11 mouse cellular contexts compared by ENCODE assay signal in genomic region chr6:128088746-128089523, GRCm38 (mm10). TPM values are rescaled to one million over a fixed set of nuclear protein-coding genes. Genes with fewer than 3 reads are reported as not detected.
DNase-seq lines count a peak whose midpoint lies in the region; ATAC-seq and TF ChIP-seq lines count a peak whose summit lies in the region.
"Had no signal": no experiment of that assay in that cellular context is flagged by ENCODE, and none has a peak within 500 bp of the region (broad histone marks: within the 10 kb centered on the region; RNA-seq: fewer than 3 reads in every experiment).

No protein-coding gene starts in this region.

- WGBS in lung, embryonic 14.5 days: 67% methylated on average over 8 of the region's 8 CpGs
- WGBS in heart, embryonic 14.5 days: 64% methylated on average over 8 of the region's 8 CpGs
- WGBS in stomach, embryonic 15.5 days: 70% methylated on average over 8 of the region's 8 CpGs
- WGBS in forebrain, embryonic 16.5 days: 78% methylated on average over 8 of the region's 8 CpGs

- no peak; the same call in 1 of the 2 replicates for ATAC-seq in lung, embryonic 14.5 days (ENCODE audit: insufficient read depth)
- ATAC-seq in heart, embryonic 14.5 days (ENCODE audit: insufficient number of reproducible peaks, insufficient read depth, low FRiP score, low read depth): no peak
- no peak for ATAC-seq in stomach, embryonic 15.5 days (ENCODE audit: insufficient read depth, low FRiP score, low read depth)
- ATAC-seq in forebrain, embryonic 16.5 days: no peak

- H3K36me3 ChIP-seq in lung, embryonic 14.5 days (ENCODE audit: insufficient read depth): no peaks in the 10 kb centered on the region
- H3K36me3 ChIP-seq in heart, embryonic 14.5 days (ENCODE audit: control insufficient read depth, insufficient read depth, low read length): peaks cover 5% of the 10 kb centered on the region; the same call in 1 of the 2 replicates
- H3K36me3 ChIP-seq in stomach, embryonic 15.5 days: no peaks in the 10 kb centered on the region
- H3K36me3 ChIP-seq in forebrain, embryonic 16.5 days (ENCODE audit: control insufficient read depth, insufficient read depth): no peaks in the 10 kb centered on the region
- H3K36me3 ChIP-seq: forebrain, embryonic 15.5 days had no signal

- no peak overlapping the region for H3K4me3 ChIP-seq in lung, embryonic 14.5 days (ENCODE audit: low read depth, low read length)
- H3K4me3 ChIP-seq in heart, embryonic 14.5 days (ENCODE audit: control insufficient read depth in 1 of 2, insufficient read depth in 1 of 2, low read depth in 1 of 2, low read length in 2 of 2): no peak overlapping the region
- no peak overlapping the region for H3K4me3 ChIP-seq in stomach, embryonic 15.5 days (replicated peaks)
- no peak overlapping the region for H3K4me3 ChIP-seq in forebrain, embryonic 16.5 days (replicated peaks; ENCODE audit: low read length)
- H3K4me3 ChIP-seq: forebrain, embryonic 15.5 days; left cerebral cortex, adult 2 months had no signal

- no peak overlapping the region for H3K4me2 ChIP-seq in lung, embryonic 14.5 days
- H3K4me2 ChIP-seq in heart, embryonic 14.5 days (ENCODE audit: low read length): no peak overlapping the region
- no peak overlapping the region for H3K4me2 ChIP-seq in stomach, embryonic 15.5 days
- no peak overlapping the region for H3K4me2 ChIP-seq in forebrain, embryonic 16.5 days (ENCODE audit: low read length)
- H3K4me2 ChIP-seq: forebrain, embryonic 15.5 days had no signal

- H3K27me3 ChIP-seq in lung, embryonic 14.5 days (ENCODE audit: insufficient read depth, low read length): no peaks in the 10 kb centered on the region
- no peaks in the 10 kb centered on the region for H3K27me3 ChIP-seq in heart, embryonic 14.5 days (ENCODE audit: control insufficient read depth, insufficient read depth, low read length)
- no peaks in the 10 kb centered on the region for H3K27me3 ChIP-seq in stomach, embryonic 15.5 days (replicated peaks)
- H3K27me3 ChIP-seq in forebrain, embryonic 16.5 days (replicated peaks; ENCODE audit: control insufficient read depth, insufficient read depth, low read length): no peaks in the 10 kb centered on the region
- H3K27me3 ChIP-seq: forebrain, embryonic 15.5 days had no signal

- peak overlapping the region; percentile 12; the same call in 1 of the 2 replicates for H3K27ac ChIP-seq in lung, embryonic 14.5 days (ENCODE audit: low read depth)
- peak overlapping the region; percentile 53 to 63; a peak in 3 of 4 replicates for H3K27ac ChIP-seq in heart, embryonic 14.5 days (replicated peaks in 1 of 2; ENCODE audit: control insufficient read depth in 1 of 2, insufficient read depth in 1 of 2, low read depth in 2 of 2, low read length in 2 of 2)
- H3K27ac ChIP-seq in stomach, embryonic 15.5 days: peak overlapping the region; percentile 77
- H3K27ac ChIP-seq in forebrain, embryonic 16.5 days (ENCODE audit: low read length): no peak overlapping the region
- H3K27ac ChIP-seq: left cerebral cortex, adult 2 months had no signal

- no peaks in the 10 kb centered on the region for H3K9me3 ChIP-seq in lung, embryonic 14.5 days (ENCODE audit: low read depth, low read length)
- no peaks in the 10 kb centered on the region for H3K9me3 ChIP-seq in heart, embryonic 14.5 days (ENCODE audit: control insufficient read depth, low read length)
- H3K9me3 ChIP-seq in stomach, embryonic 15.5 days: no peaks in the 10 kb centered on the region
- no peaks in the 10 kb centered on the region for H3K9me3 ChIP-seq in forebrain, embryonic 16.5 days (ENCODE audit: control insufficient read depth, low read length)
- H3K9me3 ChIP-seq: forebrain, embryonic 15.5 days had no signal

- intact Hi-C loops in heart, postnatal 14 days (cut with DNase I): no loop called here

- H3K9ac ChIP-seq in lung, embryonic 14.5 days: no peak overlapping the region
- peak overlapping the region; percentile 39 for H3K9ac ChIP-seq in heart, embryonic 14.5 days (ENCODE audit: low read length)
- H3K9ac ChIP-seq in stomach, embryonic 15.5 days: no peak overlapping the region
- H3K9ac ChIP-seq in forebrain, embryonic 16.5 days (replicated peaks; ENCODE audit: low read depth, low read length): no peak overlapping the region
- H3K9ac ChIP-seq: forebrain, embryonic 15.5 days had no signal

- peaks cover 16% of the 10 kb centered on the region for H3K4me1 ChIP-seq in lung, embryonic 14.5 days (ENCODE audit: insufficient read depth)
- H3K4me1 ChIP-seq in heart, embryonic 14.5 days (ENCODE audit: control insufficient read depth in 2 of 2, insufficient read depth in 2 of 2, low read length in 2 of 2): peaks cover 51 to 61% of the 10 kb centered on the region in 2 experiments
- peaks cover 39% of the 10 kb centered on the region for H3K4me1 ChIP-seq in stomach, embryonic 15.5 days
- H3K4me1 ChIP-seq in forebrain, embryonic 16.5 days (replicated peaks; ENCODE audit: control insufficient read depth, insufficient read depth, low read length): peaks cover 26% of the 10 kb centered on the region

- DNase-seq in heart, adult 11 months: peak; percentile 96
- DNase-seq in heart, postnatal 14 days: no peak
- DNase-seq in lung, embryonic 14.5 days: no peak
- no peak for DNase-seq in lung, adult 18-20 months
- no peak for DNase-seq in urinary bladder, postnatal 25 days (ENCODE audit: low spot score)
- DNase-seq: thymus, adult 2 months had no signal

- TF ChIP-seq CTCF in lung, embryonic 14.5 days (IDR thresholded peaks at IDR 0.05; ENCODE audit: low read depth): no peak

RNA-seq across cellular contexts. Expression of gene Tspan9, which starts 54.5 kb away (rescaled TPM):
- 100 to 1,000 TPM; 105 to 126 TPM for total RNA-seq in heart, postnatal 14 days (2021)
- 118 and 121 TPM in 2 replicates for polyA plus RNA-seq in lung, embryonic 14.5 days (2014; fragmentation: Nextera tagmentation; extraction: Ambion mirVana)
- 142 and 143 TPM in 2 replicates for polyA plus RNA-seq in heart, embryonic 14.5 days (2014; fragmentation: Nextera tagmentation; extraction: Ambion mirVana)
- polyA plus RNA-seq in stomach, embryonic 15.5 days (2015; fragmentation: Nextera tagmentation; extraction: Ambion mirVana): 123 and 131 TPM in 2 replicates
- 56.6 and 57.4 TPM in 2 replicates for polyA plus RNA-seq in forebrain, embryonic 16.5 days (2015; fragmentation: Nextera tagmentation; extraction: Ambion mirVana)
